Mouse (Mus musculus) cortical plate, adult 2 months (tissue): ENCODE measurements around the gene Efna3.

Experiments
- CTCF ChIP-seq: fragments of 200-500 bp; IDR thresholded peaks from 2 replicates; pipeline ENCODE4 v1.5.1; 2011; ENCODE audit warnings: mild to moderate bottlenecking, control low read depth, low read length; ENCODE audit not compliant: insufficient read depth; ENCODE audit errors: extremely low read depth
- POLR2A ChIP-seq: fragments of 200-500 bp; IDR thresholded peaks from 2 replicates; pipeline ENCODE4 v1.6.1; 2011; ENCODE audit warnings: mild to moderate bottlenecking, low read length, control low read depth; ENCODE audit not compliant: insufficient read depth; ENCODE audit errors: extremely low read depth

DNA sequence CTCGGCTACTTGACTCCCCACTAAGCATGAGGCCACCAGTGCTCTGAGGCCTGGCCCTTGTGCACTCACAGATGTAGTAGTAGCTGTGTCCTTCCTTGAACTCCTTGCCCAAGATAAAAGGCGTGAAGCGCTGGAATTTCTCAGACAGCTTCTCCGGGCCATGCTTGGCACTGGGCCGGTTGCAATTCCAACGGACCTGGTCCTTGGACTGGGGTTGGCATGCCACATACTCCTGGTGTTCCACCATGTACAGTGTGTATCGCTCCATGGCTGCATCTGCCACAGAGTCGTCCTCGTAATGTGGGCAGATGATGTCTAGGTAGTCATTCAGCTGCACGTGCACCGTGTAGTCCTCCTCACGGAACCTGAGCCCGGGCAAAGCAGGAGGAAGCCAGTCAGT, 46.7 kb downstream of the Efna3 start:
- TF ChIP-seq CTCF (no peak), POLR2A (no peak)
